Mouse (Mus musculus): Measurements from ENCODE around the gene Msmb. TPM values are rescaled to one million over a fixed set of nuclear protein-coding genes. Genes with fewer than 3 reads are reported as not detected.
"Not testable (repeated sequence)": the region's sequence is repeated elsewhere in the genome, so short reads cannot be mapped to it uniquely, and the experiment has no call there.

The Msmb gene
- total RNA-seq, 2 experiments from 2014 or later, result not detected

- intact Hi-C loops (cut with DNase I), result no loop called here
- DNase-seq (ENCODE audit: low spot score), result no peak
Observed at GRCm38 (mm10) chr14:32167326-32167725, 25.5 kb downstream of the Msmb start.

- DNase-seq (ENCODE audit: low spot score), result no peak
- intact Hi-C loops (cut with DNase I), result no loop called here
Observed at GRCm38 (mm10) chr14:32168653-32169231, 26.9 kb downstream of the Msmb start.

DNA sequence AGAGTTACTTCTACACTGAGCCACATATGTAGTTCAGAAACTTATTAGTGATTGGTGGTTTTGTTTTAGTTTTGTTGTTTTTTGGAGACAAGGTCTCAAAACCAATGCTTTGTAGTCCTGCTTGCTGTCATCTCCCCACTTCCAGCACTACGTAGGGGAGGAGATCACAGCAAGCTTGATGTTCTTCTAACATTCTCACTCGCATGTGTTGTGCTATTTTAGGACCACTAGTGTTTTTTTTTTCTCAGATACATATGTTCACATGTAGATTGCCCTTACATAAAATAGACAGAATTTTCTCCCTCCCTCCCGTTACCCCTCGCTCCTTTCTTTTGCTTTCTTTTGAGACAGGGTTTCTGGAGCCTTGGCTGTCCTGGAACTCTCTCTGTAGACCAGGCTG, 28.3 kb downstream of the Msmb start:
- intact Hi-C loops (cut with DNase I), result no loop called here
- DNase-seq (ENCODE audit: low spot score), result no peak

DNA sequence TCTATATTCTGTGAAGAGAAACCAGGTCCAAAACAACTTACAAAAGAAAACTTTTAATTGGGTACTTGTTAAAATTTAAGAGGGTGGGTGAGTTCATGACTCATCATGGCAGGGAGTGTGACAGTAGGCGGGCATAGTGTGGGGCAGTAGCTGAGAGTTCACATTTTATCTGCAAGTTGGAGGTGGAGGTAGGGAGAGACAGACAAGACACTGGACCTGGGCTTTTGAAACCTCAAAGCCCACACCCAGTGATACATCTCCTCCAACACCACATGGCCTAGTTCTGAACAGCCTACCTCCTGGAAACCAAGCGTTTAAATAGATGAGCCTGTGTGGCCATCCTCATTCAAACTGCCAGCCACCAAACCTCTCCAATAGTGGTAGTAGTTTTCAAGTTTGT, 33.5 kb downstream of the Msmb start:
- no peak for DNase-seq (ENCODE audit: low spot score)
- intact Hi-C loops (cut with DNase I), result no loop called here

GRCm38 (mm10) chr14:32176590-32176989, 34.8 kb downstream of the Msmb start:
- intact Hi-C loops (cut with DNase I); DNase-seq (ENCODE audit: low spot score): not testable (repeated sequence)

DNA sequence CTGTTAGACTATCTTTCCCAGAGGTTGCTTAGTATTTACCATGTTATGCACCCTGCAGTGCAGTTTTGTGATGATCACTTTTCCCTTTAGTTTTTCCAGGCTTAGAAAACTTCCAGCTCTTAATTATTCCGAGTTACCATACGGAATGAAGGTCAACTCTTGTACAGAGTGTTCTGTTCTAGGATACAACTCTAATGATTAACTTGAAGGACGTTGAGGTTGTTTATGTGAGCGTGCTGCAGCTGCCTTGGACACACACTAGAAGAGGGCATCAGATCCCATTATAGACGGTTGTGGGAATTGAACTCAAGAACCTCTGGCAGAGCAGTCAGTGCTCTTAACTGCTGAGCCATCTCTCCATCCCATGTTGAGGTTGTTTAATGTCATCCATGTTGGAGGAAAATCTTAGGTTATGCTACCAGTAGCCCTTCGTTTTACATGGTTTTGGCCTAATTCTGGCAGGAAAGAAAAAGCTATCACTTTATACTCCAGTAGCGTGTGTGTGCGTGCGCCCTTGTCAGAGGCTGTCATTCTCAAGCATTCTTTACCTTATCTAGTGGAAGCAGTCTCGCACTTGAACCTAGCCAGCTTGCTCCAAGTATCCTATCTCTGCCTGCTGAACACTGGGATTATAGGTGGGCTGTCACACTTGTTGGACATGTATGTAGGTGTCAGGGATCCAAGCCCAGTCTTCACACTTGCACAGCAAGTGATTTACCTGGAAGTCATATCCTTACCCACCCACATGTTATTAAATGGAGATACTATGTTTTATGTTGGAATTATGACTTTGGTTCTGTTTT, 37.8 kb downstream of the Msmb start:
- no peak for DNase-seq (ENCODE audit: low spot score)
- intact Hi-C loops (cut with DNase I), result no loop called here

DNA sequence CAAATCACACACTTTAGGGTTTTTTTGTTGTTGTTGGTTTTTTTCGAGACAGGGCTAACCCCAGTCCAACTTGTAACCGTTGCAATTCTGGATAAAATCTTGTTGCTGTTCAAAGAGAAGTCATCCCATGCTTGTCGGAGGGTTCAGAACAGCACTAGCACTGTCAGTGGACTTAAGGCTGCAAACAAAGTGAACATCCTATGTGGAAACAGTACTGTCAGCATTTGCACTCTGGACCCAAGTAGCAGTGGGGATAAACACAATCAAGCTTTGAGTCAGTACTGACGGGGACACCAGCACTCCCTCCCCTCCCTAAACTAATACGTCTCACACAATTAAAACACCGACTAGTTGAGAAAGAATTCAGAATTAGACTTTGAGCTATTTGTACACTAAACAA, 39.0 kb downstream of the Msmb start:
- intact Hi-C loops (cut with DNase I), result no loop called here

GRCm38 (mm10) chr14:32183846-32184245, 42.0 kb downstream of the Msmb start:
- intact Hi-C loops (cut with DNase I), result no loop called here
- no peak for DNase-seq (ENCODE audit: low spot score)

More for the DNA sequence above, 39.0 kb downstream of the Msmb start:
- no peak for DNase-seq (ENCODE audit: low spot score)

GRCm38 (mm10) chr14:32190627-32191391, 49.0 kb downstream of the Msmb start:
- no peak for DNase-seq (ENCODE audit: low spot score)
- intact Hi-C loops (cut with DNase I), result loop anchor here (5.0 kb wide), 2 partner anchors 64 to 239 kb away; no protein-coding TSS in a partner anchor

- intact Hi-C loops (cut with DNase I), result loop anchor here (5.0 kb wide), 2 partner anchors 65 to 240 kb away; no protein-coding TSS in a partner anchor
- no peak for DNase-seq (ENCODE audit: low spot score)
Observed at GRCm38 (mm10) chr14:32191926-32192325, 50.1 kb downstream of the Msmb start.

- intact Hi-C loops (cut with DNase I), result loop anchor here (5.0 kb wide), 2 partner anchors 65 to 240 kb away; no protein-coding TSS in a partner anchor
- DNase-seq (ENCODE audit: low spot score), result no peak
Observed at GRCm38 (mm10) chr14:32192437-32192836, 50.6 kb downstream of the Msmb start.

GRCm38 (mm10) chr14:32193557-32193956, 51.7 kb downstream of the Msmb start:
- DNase-seq (ENCODE audit: low spot score), result not testable (repeated sequence)
- intact Hi-C loops (cut with DNase I), result loop anchor here (5.0 kb wide), 2 partner anchors 66 to 241 kb away; no protein-coding TSS in a partner anchor

- intact Hi-C loops (cut with DNase I), result no loop called here
- DNase-seq (ENCODE audit: low spot score), result no peak
Observed at GRCm38 (mm10) chr14:32201354-32201753, 59.5 kb downstream of the Msmb start.

DNA sequence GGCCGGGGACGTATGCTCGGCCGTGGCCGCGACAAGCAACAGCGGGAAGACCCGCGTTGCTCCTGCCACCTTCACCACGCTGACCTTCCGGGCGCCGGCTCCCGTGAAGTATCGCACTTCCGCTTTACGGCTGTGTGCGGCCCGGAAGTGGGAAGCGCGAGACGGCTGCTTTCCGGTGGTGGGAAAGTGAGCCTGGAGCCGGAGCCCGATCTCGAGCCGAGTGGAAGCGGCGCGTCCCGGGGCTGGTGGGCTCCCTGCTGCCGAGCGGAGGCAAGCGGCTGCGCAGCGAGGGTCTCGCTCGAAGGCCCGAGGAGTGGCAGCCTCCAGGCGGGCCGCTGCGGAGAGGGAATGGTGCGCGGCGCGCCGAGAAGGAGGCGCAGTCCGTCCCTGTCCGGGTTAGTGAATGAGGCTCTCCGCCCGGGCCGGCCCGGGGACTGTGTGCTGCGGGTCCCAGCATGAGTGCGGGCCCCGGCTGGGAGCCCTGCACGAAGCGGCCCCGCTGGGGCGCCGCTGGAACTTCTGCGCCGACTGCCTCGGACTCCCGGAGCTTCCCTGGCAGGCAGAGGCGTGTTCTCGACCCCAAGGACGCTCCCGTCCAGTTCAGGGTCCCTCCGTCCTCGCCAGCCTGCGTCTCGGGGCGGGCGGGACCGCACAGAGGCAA, 60.1 kb downstream of the Msmb start, which contains the start of the genes Timm23 and Parg:
Timm23 (minus strand) TSS at position 108 of the 661 bp plus-strand sequence.
Parg (plus strand) TSS at position 159 of the 661 bp plus-strand sequence.
- intact Hi-C loops (cut with DNase I), result no loop called here

More for the DNA sequence above, 60.1 kb downstream of the Msmb start, which contains the start of the genes Timm23 and Parg:
- DNase-seq (ENCODE audit: low spot score), result peak; percentile 74

Other genes with a start within 250 kb of the Msmb start
- gene Galnt15, start 113.0 kb upstream of the Msmb start, total RNA-seq (2021), result 10 to 100 TPM; 14.1 to 17.1 TPM
- gene Oxnad1, start 56.6 kb upstream of the Msmb start, total RNA-seq (2021), result 10 to 100 TPM; 50.4 to 56.2 TPM
- gene Dph3, start 56.3 kb upstream of the Msmb start, total RNA-seq (2021), result 10 to 100 TPM; 88.8 to 91.0 TPM
- gene Ncoa4, start 17.8 kb downstream of the Msmb start, total RNA-seq (2021), result 100 to 1,000 TPM; 126 TPM
- 100 to 1,000 TPM; 209 to 233 TPM for gene Timm23, start 59.9 kb downstream of the Msmb start, total RNA-seq (2021)
- 10 to 100 TPM; 21.7 to 22.1 TPM for gene Parg, start 59.9 kb downstream of the Msmb start, total RNA-seq (2021)
- 10 to 100 TPM; 78.0 to 92.1 TPM for gene Ogdhl, start 180.0 kb downstream of the Msmb start, total RNA-seq (2021)
- gene 1700024G13Rik, start 246.4 kb downstream of the Msmb start, total RNA-seq (2021), result not detected